Mouse (Mus musculus) c-Kit-positive CD71-negative TER-119-negative erythroid progenitor cells, embryonic 14.5 days (primary cell): ENCODE measurements around the gene Olfr1298.

Source experiments
- DNase-seq: peaks from one replicate; pipeline ENCODE4 v3.0.0-alpha.2; 2013; ENCODE audit warnings: low read depth

Gene Olfr1298

GRCm38 (mm10) chr2:111649101-111649500 is at the start of gene Olfr1298:
Gene Olfr1298, minus strand, starts transcription at chr2:111649201.
- no peak for DNase-seq

GRCm38 (mm10) chr2:111661119-111661518 is 12.1 kb upstream of the Olfr1298 start, which contains the start of gene Olfr1299:
Gene Olfr1299, plus strand, starts transcription at chr2:111661419.
- DNase-seq, result no peak

- no peak for DNase-seq
Observed at GRCm38 (mm10) chr2:111626397-111626796, 22.6 kb downstream of the Olfr1298 start, which contains the start of gene Olfr1297. Gene Olfr1297, minus strand, starts transcription at chr2:111626497.
